Mouse (Mus musculus) thymus, postnatal 14 days (tissue): Measurements from ENCODE around the gene Pacsin2.
"Not testable (repeated sequence)": the region's sequence is repeated elsewhere in the genome, so short reads cannot be mapped to it uniquely, and the experiment has no call there.

Experiments used
- DNase-seq: peaks from one replicate; pipeline ENCODE4 v3.0.0; 2021

Gene Pacsin2

DNA sequence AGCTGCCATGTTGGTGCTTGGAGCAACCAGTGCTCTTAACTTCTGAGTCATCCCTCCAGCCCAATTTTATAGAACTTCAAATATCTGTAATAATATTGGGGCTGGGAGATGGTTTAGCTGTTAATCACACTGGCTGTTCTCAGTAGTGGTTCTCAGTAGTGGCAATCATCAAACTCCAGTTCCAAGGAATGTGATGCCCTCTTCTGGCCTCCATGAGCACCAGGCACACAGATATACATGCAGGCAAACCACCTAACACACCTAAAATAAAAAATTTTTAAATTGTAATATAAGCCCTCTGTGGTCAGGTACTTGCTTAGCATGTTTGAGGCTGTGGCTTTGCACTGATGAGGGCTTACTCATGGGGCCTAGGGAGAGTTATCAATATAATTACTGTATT, 98.7 kb downstream of the Pacsin2 start:
- DNase-seq = no peak

DNA sequence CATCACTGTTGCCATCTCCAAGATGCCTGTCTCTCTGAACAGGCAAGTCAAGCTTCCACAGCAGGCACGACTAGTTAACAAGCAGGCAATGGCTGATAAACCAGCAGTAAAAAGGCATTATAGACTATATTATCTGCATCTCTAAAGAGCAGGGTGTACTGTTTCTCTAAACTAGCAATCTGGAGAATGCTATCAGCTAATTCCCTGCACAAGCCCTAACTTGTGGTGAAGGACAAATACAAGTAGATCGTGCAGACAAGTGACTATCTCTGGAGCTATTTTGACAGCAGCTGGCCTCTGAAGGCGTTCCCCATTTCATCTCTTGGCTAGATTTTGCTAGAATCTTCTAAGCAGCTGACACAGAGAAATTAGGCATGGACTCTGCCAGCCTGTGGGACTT, 100.2 kb downstream of the Pacsin2 start:
- no peak for DNase-seq

DNA sequence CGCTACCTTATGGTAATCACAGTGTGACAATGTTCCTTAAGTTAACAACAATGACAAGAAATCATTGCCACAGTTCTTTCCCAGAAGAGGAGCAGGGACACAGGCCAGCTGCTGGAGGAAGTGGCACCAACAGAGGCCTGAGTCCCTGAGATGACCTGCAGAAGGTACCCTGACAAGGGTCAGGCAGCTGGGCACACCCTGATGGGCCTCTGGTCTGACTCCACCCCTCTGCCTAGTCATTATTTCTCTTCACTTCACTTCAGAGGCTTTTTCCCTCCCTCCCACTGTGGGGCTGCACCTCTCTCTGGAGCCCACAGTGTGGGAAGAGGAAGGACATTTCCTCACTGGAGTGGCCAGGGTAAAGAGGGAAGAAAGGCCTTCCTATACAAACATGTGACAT, 101.6 kb downstream of the Pacsin2 start:
- DNase-seq = not testable (repeated sequence)

DNA sequence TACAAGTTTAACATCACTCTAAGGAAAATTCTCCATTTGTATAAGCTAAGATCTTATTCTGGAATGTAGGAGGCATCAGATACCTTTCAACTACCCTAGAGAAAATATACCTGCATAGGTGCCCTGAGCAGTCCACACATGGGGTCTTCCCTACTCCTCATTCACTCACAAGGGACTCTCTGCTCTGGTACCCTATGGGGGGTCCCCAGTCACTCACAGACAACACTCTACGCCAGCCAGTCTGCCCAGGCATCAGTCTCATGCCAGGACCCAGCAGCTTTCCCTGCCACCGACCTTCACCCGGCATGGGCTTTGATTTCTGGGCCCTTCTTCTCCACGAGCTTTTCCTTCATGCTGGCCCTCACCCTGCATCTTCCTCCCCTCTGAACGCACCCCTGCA, 103.5 kb downstream of the Pacsin2 start:
- not testable (repeated sequence) for DNase-seq

DNA sequence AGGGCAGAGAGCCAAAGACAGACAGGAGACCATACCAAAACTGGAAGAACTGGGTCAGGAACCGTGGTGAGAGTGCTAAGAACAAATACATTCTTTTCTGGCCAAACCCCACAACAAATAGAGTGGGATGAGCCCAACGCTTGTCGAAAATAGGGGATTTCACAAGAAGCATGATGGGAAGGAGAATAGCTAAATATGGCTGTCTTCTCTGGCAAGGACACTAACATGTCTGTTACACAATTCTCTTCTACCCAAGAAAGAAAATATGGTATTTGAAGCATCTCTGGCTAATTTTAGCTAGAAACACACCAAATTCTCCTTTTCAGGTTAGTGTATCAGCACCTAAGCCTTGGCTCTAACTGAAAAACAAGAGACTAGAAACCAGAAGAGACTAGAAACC, 104.3 kb downstream of the Pacsin2 start:
- DNase-seq = no peak

DNA sequence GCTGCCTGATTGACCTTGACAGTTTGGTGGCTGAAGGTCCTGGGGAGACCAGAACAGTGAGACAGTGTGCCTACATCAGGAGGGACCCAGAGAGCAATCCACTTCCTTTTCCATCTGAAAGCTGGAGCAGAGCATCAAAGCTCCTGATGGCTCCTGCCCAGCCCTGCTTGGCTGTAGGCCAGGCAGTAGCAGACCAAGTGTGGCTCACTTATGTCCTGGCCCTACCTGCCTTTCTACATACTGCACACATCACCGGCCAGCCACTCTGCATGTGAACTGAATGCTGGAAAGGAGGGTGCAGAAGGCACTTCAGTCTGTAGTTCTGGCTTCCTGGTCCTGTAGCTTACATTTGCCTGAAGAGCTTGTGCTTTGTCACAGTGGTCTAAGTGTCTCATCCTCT, 105.9 kb downstream of the Pacsin2 start:
- DNase-seq = no peak

DNA sequence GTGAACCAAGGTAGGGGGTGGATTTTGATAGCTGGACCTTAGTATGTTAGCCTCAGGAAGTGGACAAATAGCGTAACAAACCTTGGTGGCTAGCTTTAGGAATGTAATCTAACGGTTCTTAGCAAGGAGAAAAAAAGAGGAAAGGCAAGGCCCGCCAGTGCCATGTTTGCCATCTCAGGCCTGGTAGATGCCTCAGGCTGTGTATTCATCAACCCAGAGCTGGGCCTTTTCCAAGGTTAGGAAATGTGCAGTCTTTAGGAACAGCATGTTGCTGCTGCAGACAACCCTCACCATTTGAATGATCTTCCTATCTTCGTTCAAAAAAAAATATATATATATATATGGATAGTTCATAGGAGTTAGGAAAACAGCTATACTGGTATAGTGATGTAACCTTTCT, 112.9 kb downstream of the Pacsin2 start:
- DNase-seq = no peak

DNA sequence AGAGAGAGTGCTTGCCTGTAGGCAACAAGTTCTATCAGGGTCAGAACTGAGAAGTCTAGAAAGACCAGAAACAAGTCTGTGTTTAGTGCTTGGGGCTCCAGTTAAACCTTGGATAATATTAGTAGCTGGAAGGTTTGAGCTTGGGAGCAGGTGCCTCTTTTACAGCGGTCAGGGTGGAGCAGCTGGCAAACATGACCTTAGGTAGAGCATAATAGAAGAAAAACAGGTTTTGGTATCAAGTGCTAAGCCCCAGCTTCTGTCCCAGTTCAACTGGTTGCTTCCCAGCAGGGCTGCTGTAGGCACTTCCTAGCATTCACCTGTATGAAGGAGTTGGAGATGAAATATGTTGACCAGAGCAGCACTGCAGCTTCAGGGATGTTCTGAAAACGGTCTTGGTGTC, 113.5 kb downstream of the Pacsin2 start:
- DNase-seq = no peak

DNA sequence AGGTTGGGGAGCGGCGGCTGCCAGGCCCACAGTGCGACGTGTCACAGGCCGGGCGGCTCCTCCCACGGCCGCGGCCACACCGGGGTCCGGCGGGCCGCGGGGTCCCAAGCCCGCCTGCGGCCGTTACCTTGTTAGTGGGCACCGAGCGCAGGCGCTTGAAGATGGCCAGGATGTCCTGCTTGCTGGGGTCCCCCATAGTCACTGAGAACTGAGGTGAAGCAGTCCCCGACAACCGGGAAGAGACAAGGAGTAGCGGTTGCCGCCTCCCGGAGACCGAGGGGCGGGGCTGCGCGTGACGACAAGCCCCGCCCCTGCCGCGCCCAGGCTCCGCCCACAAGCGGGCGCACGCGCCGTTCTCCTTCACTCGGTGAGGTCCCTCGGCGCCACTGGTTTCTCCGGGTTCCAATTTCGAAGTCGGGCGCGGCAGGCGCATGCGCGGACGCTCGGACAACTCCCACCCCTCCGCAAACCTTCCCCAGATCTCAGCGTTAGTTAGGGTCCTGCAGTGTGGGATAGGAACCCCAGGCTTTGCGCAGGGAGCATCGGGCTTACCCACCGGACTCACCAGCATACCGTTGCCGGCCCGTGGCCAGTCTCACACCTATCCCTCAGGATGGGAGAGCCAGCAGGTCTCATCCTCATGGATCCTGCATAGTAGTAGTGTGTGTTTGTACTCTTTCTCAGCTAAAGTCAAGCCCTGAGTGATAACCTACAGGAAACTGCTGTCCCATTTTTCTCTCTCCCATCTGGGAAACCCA, 114.3 kb downstream of the Pacsin2 start, which contains the start of gene Arfgap3:
Gene Arfgap3, minus strand, starts transcription at position 294 of the 758 bp plus-strand sequence.
- peak; percentile 96 for DNase-seq

DNA sequence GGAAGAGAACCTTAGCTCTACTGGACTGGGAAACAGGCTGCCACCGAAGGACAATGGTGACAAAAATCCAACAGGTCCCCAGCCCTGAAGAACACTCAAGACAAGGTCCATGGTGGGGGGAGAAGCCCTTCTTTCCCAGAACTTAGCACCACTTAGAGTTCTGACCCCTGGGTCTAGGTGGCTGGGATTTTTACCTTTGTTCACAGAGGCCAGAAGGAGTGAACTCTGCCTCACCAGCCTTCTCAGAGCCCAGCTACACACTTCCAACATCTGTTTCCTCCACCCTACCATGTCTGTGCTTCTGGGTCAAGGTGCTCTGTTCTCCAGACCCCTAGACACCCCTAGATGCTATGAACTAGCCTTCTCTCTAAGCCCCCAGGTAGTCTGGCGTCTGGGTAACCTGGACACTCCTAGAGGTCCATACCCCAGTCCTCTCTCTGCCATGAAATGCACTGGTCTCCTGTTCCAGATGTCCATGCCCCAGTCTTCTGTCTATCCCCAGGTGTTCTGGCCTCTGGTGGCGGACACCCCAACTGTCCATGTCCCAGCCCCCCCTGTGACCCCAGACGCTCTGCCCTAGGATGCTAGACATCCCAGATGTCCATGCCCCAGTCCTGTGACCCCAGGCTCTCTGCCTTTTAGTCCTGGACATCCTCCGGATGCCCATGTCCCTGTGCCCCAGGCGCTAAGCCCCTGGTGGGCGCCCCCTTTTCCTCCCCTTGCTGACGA, 115.0 kb downstream of the Pacsin2 start:
- DNase-seq = no peak

DNA sequence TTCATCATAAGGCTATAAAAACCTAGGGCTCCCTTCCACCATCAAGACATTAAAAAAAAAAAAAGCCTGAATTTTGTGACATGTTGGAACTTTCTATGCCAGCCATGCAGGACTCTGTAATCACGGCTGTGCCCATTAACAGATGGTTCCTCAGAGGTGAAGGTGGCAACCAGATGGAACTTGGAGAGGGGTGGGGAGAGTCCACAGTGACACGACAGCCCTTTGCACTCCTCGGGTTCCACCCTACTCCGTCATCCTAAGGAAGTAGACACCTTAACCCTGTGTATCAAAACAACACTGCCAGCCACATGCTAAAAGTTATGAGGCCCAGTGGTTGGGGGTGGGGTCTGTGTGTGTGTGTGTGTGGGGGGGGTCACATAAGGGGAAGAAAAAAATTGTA, 115.7 kb downstream of the Pacsin2 start:
- no peak for DNase-seq

DNA sequence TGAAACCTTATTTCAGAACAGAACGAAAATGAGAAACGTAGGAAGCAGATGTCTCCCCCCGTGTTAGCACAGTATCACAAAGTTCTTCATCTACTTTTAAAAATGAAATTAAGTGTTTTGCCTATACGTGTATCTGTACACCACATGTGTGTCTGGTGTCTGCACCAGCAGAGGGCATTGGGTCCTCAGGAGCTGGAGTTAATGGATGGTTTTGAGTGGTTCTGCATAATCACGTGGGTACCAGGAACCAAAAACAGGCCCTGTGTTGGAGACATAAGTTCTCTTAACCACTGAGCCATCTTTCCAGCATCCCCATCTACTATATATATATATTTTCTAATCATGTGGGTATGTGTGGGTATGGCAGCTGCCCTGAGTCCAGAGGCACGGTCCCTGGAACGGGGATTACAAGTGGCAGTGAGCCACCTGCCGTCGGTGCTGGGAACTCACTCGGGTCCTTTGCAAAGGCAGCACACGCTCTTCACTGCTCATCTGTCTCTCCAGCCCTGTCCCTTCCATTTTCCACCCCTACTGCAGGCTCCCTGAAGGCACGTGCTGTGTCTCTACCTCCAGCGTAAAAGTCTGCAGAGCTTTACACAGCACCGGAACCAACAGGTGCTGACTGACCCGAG, 118.4 kb downstream of the Pacsin2 start:
- DNase-seq = no peak

DNA sequence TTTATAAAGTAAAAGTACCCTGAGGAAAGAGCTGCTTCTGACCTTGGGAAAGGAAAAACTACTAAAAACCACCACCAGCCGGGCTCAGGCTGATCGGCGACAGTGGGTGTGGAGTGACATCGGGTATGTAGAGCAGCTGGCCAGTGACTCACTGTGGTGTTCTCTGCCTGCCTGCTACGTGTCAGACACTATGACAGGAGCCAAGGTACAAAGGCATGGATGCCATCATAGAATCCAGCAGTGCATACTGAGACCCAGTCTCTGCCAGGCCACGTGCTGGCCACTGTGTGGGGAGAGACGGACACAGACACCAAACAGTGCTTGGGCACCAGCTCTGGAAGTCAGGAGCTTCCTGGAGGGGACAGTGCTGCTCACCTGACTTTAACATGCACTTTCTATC, 119.5 kb downstream of the Pacsin2 start:
- DNase-seq = no peak

DNA sequence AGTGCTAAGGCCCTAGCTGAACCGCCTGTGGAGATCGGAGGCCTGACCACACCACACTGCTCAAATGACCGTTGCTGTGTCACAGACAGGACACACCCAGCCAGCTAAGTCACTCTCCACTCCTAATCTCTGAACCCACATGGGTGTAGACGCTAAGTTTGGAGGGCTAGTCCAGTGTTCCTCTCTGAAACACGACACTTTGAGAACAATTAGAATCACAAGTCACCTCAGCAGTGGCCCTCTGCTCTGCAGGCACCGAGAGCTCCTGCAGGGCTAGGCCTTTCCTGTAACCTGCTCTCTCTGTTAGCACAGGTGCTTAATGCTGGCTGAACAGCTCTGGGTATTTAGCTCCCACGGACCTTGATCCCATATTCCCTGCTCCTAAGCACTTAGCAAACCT, 120.2 kb downstream of the Pacsin2 start:
- DNase-seq = no peak

DNA sequence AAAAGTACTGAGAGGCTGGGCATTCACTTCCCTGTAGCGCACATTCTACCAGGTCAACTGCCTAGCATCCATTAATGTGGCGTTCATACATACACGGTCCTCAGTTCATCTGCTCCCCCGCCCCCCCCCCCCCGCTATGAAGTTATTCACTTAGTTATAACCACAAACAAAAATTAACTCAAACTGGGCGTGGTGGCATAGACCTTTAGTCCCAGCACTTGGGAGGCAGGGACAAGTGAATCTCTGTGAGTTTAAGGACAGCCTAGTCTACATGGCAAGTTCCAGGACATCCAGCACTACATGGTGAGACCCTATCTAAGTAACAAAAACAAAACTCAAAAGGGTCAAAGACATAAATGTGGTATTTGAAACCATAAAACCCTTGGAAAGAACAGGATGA, 125.5 kb downstream of the Pacsin2 start:
- DNase-seq = no peak

DNA sequence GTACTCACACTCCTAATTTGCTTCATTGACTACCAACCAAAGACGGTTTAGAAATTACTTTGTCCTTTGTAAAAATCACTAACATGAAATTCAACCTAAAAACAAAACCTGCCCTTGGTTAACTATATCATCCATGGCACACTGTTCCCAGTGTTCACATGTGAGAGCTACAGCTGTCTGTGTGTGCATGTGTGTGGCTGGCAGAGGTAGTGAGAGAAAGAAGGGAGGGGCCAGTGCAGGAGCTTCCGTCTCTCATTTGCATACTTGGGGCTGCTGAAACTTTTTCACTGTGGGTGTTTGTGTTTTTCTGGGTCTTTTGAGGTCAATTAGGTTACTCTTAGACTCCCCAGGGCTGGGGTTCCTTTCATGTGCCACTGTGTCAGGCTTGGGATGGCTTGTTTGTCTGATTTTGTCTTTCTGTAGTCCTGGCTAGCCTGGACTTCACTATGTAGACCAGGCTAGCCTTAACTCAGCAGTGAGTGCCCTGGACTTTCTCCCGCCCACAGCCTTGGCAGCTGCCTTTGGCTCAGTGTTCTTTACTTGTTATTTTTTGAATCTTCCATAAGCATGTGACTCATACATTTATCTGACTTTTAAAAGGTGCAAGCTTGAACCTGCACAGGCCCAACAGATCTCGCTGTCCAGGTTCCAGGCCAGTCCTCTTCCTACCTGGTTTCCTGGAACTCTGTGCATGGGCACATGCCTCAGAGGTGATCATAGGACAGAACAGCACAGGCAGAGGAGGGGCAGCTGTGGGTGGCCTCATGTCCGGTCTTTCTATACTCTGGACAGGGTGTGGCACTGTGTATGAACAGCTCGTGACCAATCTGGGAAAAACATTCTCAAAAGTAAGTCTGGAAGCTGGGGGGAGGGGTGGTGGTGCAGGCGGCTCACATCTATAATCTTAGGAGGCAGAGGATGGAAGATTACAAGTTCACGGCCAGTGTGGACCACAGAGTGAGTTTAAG, 126.2 kb downstream of the Pacsin2 start:
- DNase-seq = no peak

DNA sequence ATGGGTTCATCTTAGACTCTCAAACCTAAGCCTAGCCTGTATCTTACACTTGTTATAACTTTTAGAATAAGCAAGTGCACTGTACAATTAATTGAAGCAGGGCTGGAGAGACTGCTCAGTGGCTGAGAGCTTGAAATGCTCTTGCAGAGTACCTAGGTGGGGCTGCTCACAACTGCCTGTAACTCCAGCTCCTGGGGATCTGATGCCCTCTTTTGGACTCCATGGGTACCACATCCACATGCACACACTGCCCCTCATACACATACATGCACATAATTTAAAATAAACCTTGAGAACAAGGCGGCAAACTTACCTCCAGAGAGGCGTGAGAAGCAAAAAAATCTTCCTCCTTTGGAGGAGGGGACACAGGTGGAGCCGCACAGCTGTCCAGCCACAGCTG, 132.0 kb downstream of the Pacsin2 start:
- no peak for DNase-seq

DNA sequence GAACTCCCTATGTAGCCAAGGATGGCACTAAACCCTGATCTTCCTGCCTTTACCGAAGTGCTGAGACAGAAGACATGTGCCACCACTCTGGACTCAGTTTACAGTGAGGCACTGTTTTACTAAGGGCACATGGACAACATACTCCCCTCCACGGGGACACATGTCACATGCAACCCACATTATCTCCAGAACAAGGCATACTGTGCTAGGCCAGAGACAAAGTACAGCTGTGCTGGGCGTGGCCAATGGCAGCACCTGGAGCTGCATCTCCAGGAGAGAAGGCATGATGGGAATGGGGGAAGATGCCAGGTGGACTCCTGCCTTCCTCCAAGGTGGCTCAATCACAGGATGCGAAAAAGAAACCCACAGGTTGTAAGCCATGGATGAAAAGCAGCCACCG, 135.5 kb downstream of the Pacsin2 start:
- DNase-seq = no peak
